Mouse (Mus musculus): ENCODE measurements around the gene Rpf1.

Rpf1 gene

GRCm38 (mm10) chr3:146500810-146501201 lies 20.4 kb downstream of the Rpf1 start:
- in situ Hi-C loops (cut with MboI, MseI) = loop anchor here (25.0 kb wide), 1 partner anchor 564 kb away; the partner anchor contains the start of gene 2410004B18Rik

GRCm38 (mm10) chr3:146500003-146500809 lies 21.0 kb downstream of the Rpf1 start:
- in situ Hi-C loops (cut with MboI, MseI) = loop anchor here (25.0 kb wide), 1 partner anchor 563 kb away; the partner anchor contains the start of gene 2410004B18Rik

- in situ Hi-C loops (cut with MboI, MseI) = loop anchor here (25.0 kb wide), 1 partner anchor 562 kb away; the partner anchor contains the start of gene 2410004B18Rik
These were observed 21.7 kb downstream of the Rpf1 start, which contains the start of the genes Spata1 and Gng5 for GRCm38 (mm10) chr3:146499431-146500002. TSS of gene Spata1 (minus strand) at chr3:146499753. TSS of gene Gng5 (plus strand) at chr3:146499807.

GRCm38 (mm10) chr3:146498989-146499388 lies 22.2 kb downstream of the Rpf1 start:
- in situ Hi-C loops (cut with MboI, MseI) = no loop called here

- in situ Hi-C loops (cut with MboI, MseI) = no loop called here
These were observed 26.3 kb downstream of the Rpf1 start for GRCm38 (mm10) chr3:146494941-146495340.

GRCm38 (mm10) chr3:146486464-146486863 lies 34.8 kb downstream of the Rpf1 start:
- in situ Hi-C loops (cut with MboI, MseI) = no loop called here

GRCm38 (mm10) chr3:146482044-146482443 lies 39.2 kb downstream of the Rpf1 start:
- in situ Hi-C loops (cut with MboI, MseI) = no loop called here

- in situ Hi-C loops (cut with MboI, MseI) = no loop called here
These were observed 46.8 kb downstream of the Rpf1 start for GRCm38 (mm10) chr3:146474428-146474827.

- in situ Hi-C loops (cut with MboI, MseI) = no loop called here
These were observed 47.5 kb downstream of the Rpf1 start for GRCm38 (mm10) chr3:146473741-146474140.

- in situ Hi-C loops (cut with MboI, MseI) = no loop called here
These were observed 48.6 kb downstream of the Rpf1 start for GRCm38 (mm10) chr3:146472657-146473056.

- in situ Hi-C loops (cut with MboI, MseI) = no loop called here
These were observed 52.0 kb downstream of the Rpf1 start for GRCm38 (mm10) chr3:146469226-146469625.

GRCm38 (mm10) chr3:146462939-146463338 lies 58.3 kb downstream of the Rpf1 start:
- in situ Hi-C loops (cut with MboI, MseI) = no loop called here

Data from regulatory T cell (primary cell).